Mouse (Mus musculus) lung, embryonic 16.5 days (tissue): ENCODE results near the gene Grin1. TPM values are rescaled to one million over a fixed set of nuclear protein-coding genes. Genes with fewer than 3 reads are reported as not detected.
A peak's percentile ranks its signal among the peaks of the same experiment; 100 is the strongest.
"Not testable (repeated sequence)": the region's sequence is repeated elsewhere in the genome, so short reads cannot be mapped to it uniquely, and the experiment has no call there.

Experiments used
- ATAC-seq: fragments of 200-750 bp; cut with Nextera tagmentation; 2 replicates; pipeline ENCODE4 v1.8.0; 2017; ENCODE audit warnings: low read depth, mild to moderate bottlenecking, moderate library complexity
- H3K27ac ChIP-seq: fragments of 300-500 bp; sonication (generic); 2 replicates; pipeline ENCODE4 v1.5.1; 2014; ENCODE audit warnings: mild to moderate bottlenecking, control low read depth, low read length
- H3K27me3 ChIP-seq: fragments of 300-500 bp; sonication (generic); 2 replicates; pipeline ENCODE4 v1.6.1; 2014; ENCODE audit warnings: low read depth, low read length, mixed read lengths; ENCODE audit not compliant: control insufficient read depth, insufficient read depth
- H3K36me3 ChIP-seq: fragments of 300-500 bp; sonication (generic); 2 replicates; pipeline ENCODE4 v1.6.1; 2014; ENCODE audit warnings: low read length; ENCODE audit not compliant: control insufficient read depth, insufficient read depth
- H3K4me1 ChIP-seq: fragments of 300-500 bp; sonication (generic); replicated peaks from 2 replicates; pipeline ENCODE4 v1.6.1; 2014; ENCODE audit warnings: low read length, mixed read lengths; ENCODE audit not compliant: control insufficient read depth, insufficient read depth
- H3K4me2 ChIP-seq: fragments of 300-500 bp; sonication (generic); 2 replicates; pipeline ENCODE4 v1.6.1; 2014; ENCODE audit warnings: low read depth, low read length, control low read depth
- H3K4me3 ChIP-seq: fragments of 300-500 bp; sonication (generic); 2 replicates; pipeline ENCODE4 v1.5.1; 2014; ENCODE audit warnings: mild to moderate bottlenecking, low read length, control low read depth
- H3K9ac ChIP-seq: fragments of 300-500 bp; sonication (generic); 2 replicates; pipeline ENCODE4 v1.6.1; 2014; ENCODE audit warnings: low read length, control low read depth
- H3K9me3 ChIP-seq: fragments of 300-500 bp; sonication (generic); 2 replicates; pipeline ENCODE4 v1.6.1; 2016; ENCODE audit warnings: low read length; ENCODE audit not compliant: control insufficient read depth
- WGBS: fragments of 180-500 bp; shearing (Covaris S2); extraction: QIAGEN DNeasy Blood & Tissue Kit; methylation state at CpG from one replicate; pipeline ENCODE4 v1.1.7; 2014; 5-methylcytosine and 5-hydroxymethylcytosine counted together
- polyA plus RNA-seq: library from polyadenylated mRNA; unstranded; fragments of >200 nt; fragmentation: Nextera tagmentation; extraction: Ambion mirVana; gene quantifications from 2 replicates; pipeline ENCODE4 v1.2.1, GENCODE M21; 2015

Gene Grin1
- polyA plus RNA-seq, 1 experiment from 2014 or later, result 0.44 TPM

- no peak for ATAC-seq
- Histone ChIP-seq H3K4me3 (peak overlapping the region; percentile 89), H3K27me3 (peaks cover 5% of the 10 kb centered on the region), H3K4me2 (peak overlapping the region; percentile 98), H3K9me3 (no peaks in the 10 kb centered on the region), H3K9ac (peak overlapping the region; percentile 77), H3K36me3 (no peaks in the 10 kb centered on the region), H3K27ac (no peak overlapping the region), H3K4me1 (peaks cover 32% of the 10 kb centered on the region)
- 22% methylated on average over 12 of the region's 12 CpGs for WGBS
Observed at GRCm38 (mm10) chr2:25263623-25264285, 55.2 kb downstream of the Grin1 start.

- peak overlapping the region; percentile 27 for H3K27ac ChIP-seq
- peak overlapping the region; percentile 98 for H3K4me2 ChIP-seq
- peak overlapping the region; percentile 89 for H3K4me3 ChIP-seq
- peaks cover 5% of the 10 kb centered on the region for H3K27me3 ChIP-seq
- no peaks in the 10 kb centered on the region for H3K9me3 ChIP-seq
- ATAC-seq, result peak; percentile 18; the same call in 1 of the 2 replicates
- 1% methylated on average over 66 of the region's 82 CpGs for WGBS
- peak overlapping the region; percentile 77 for H3K9ac ChIP-seq
- H3K36me3 ChIP-seq, result no peaks in the 10 kb centered on the region
- peaks cover 32% of the 10 kb centered on the region for H3K4me1 ChIP-seq
Observed at GRCm38 (mm10) chr2:25262795-25263622, 56.0 kb downstream of the Grin1 start.

GRCm38 (mm10) chr2:25262291-25262767 lies 56.7 kb downstream of the Grin1 start, which contains the start of gene Tprn:
Gene Tprn (plus strand): TSS chr2:25262618.
- 0% methylated on average over 39 of the region's 39 CpGs for WGBS
- peak within 1 kb of the TSS; percentile 77 for H3K9ac ChIP-seq
- no peaks in the 10 kb centered on the region for H3K9me3 ChIP-seq
- H3K4me1 ChIP-seq, result peaks cover 32% of the 10 kb centered on the region
- no peaks in the 10 kb centered on the region for H3K36me3 ChIP-seq
- peak within 1 kb of the TSS; percentile 98 for H3K4me2 ChIP-seq
- H3K27ac ChIP-seq, result peak within 1 kb of the TSS; percentile 27
- peak within 1 kb of the TSS; percentile 89 for H3K4me3 ChIP-seq
- peaks cover 5% of the 10 kb centered on the region for H3K27me3 ChIP-seq
- peak; percentile 99 for ATAC-seq

- H3K27ac ChIP-seq, result no peak overlapping the region
- no peaks in the 10 kb centered on the region for H3K36me3 ChIP-seq
- peak overlapping the region; percentile 67 for H3K9ac ChIP-seq
- WGBS, result 40% methylated on average over 11 of the region's 12 CpGs
- peaks cover 5% of the 10 kb centered on the region for H3K27me3 ChIP-seq
- no peak; the same call in none of the 2 replicates for ATAC-seq
- H3K9me3 ChIP-seq, result no peaks in the 10 kb centered on the region
- H3K4me1 ChIP-seq, result peaks cover 32% of the 10 kb centered on the region
- peak overlapping the region; percentile 89 for H3K4me3 ChIP-seq
- peak overlapping the region; percentile 98 for H3K4me2 ChIP-seq
Observed at GRCm38 (mm10) chr2:25261870-25262269, 57.1 kb downstream of the Grin1 start.

- 45% methylated on average over 2 of the region's 2 CpGs for WGBS
- peaks cover 3% of the 10 kb centered on the region for H3K27me3 ChIP-seq
- H3K36me3 ChIP-seq, result no peaks in the 10 kb centered on the region
- no peak overlapping the region for H3K4me3 ChIP-seq
- no peak overlapping the region for H3K4me2 ChIP-seq
- H3K4me1 ChIP-seq, result peaks cover 23% of the 10 kb centered on the region
- no peak overlapping the region for H3K9ac ChIP-seq
- H3K9me3 ChIP-seq, result no peaks in the 10 kb centered on the region
- no peak overlapping the region for H3K27ac ChIP-seq
- ATAC-seq, result no peak
Observed at GRCm38 (mm10) chr2:25258887-25259286, 60.1 kb downstream of the Grin1 start.

GRCm38 (mm10) chr2:25257250-25257649 lies 61.7 kb downstream of the Grin1 start:
- H3K4me2 ChIP-seq, H3K36me3 ChIP-seq, H3K27ac ChIP-seq, H3K4me3 ChIP-seq, ATAC-seq, H3K27me3 ChIP-seq, H3K9ac ChIP-seq, H3K9me3 ChIP-seq: not testable (repeated sequence)
- whole genome bisulfite sequencing, result 75% methylated on average over 5 of the region's 5 CpGs
- peaks cover 15% of the 10 kb centered on the region for H3K4me1 ChIP-seq

GRCm38 (mm10) chr2:25256443-25257109 lies 62.4 kb downstream of the Grin1 start:
- H3K36me3 ChIP-seq, H3K27ac ChIP-seq, ATAC-seq, H3K9me3 ChIP-seq, H3K27me3 ChIP-seq: not testable (repeated sequence)
- Histone ChIP-seq H3K4me2 (peak overlapping the region; percentile 97), H3K4me3 (peak overlapping the region; percentile 96), H3K4me1 (peaks cover 12% of the 10 kb centered on the region), H3K9ac (peak overlapping the region; percentile 21; the same call in 1 of the 2 replicates)
- WGBS, result 49% methylated on average over 11 of the region's 12 CpGs

GRCm38 (mm10) chr2:25255284-25255779 lies 63.7 kb downstream of the Grin1 start, which contains the start of gene Tmem203:
Gene Tmem203 (plus strand): TSS chr2:25255439.
- ATAC-seq, result peak; percentile 87
- H3K4me1 ChIP-seq, result peaks cover 12% of the 10 kb centered on the region
- peak within 1 kb of the TSS; percentile 51 for H3K27ac ChIP-seq
- H3K27me3 ChIP-seq, result no peaks in the 10 kb centered on the region
- H3K9me3 ChIP-seq, result no peaks in the 10 kb centered on the region
- peak within 1 kb of the TSS; percentile 86 for H3K9ac ChIP-seq
- H3K4me2 ChIP-seq, result peak within 1 kb of the TSS; percentile 97
- H3K4me3 ChIP-seq, result peak within 1 kb of the TSS; percentile 96
- WGBS, result under 1% methylated on average over 38 of the region's 39 CpGs
- H3K36me3 ChIP-seq, result peaks cover 9% of the 10 kb centered on the region
